Mouse (Mus musculus) heart, embryonic 10.5 days (tissue): ENCODE data around the gene Mgat2. TPM values are rescaled to one million over a fixed set of nuclear protein-coding genes. Genes with fewer than 3 reads are reported as not detected.

Experiments used
- microRNA-seq: library from miRNA; unstranded; fragments of <30 nt; microRNA quantifications from one replicate; pipeline ENCODE4, GENCODE M21; 2017
- polyA plus RNA-seq: library from polyadenylated mRNA; unstranded; fragments of >200 nt; fragmentation: Nextera tagmentation; extraction: Ambion mirVana; gene quantifications from 2 replicates; pipeline ENCODE4 v1.2.1, GENCODE M21; 2016

Gene Mgat2
- polyA plus RNA-seq, 1 experiment from 2014 or later, result 49.6 TPM

Small RNA genes within 50 kb of the gene (microRNA-seq; reads per million reads assigned to microRNA genes)
- gene Gm47287, result not detected
- not detected for gene Gm47295

Other genes with a start within 250 kb of the Mgat2 start
- 1,118 and 1,148 TPM in 2 replicates for gene Rps29, start 25.0 kb upstream of the Mgat2 start, polyA plus RNA-seq
- 20.0 and 24.3 TPM in 2 replicates for gene Lrr1, start 15.3 kb upstream of the Mgat2 start, polyA plus RNA-seq
- 572 and 611 TPM in 2 replicates for gene Rpl36al, start 74 bp upstream of the Mgat2 start, polyA plus RNA-seq
- gene Gm49383, start 12.9 kb downstream of the Mgat2 start, polyA plus RNA-seq, result 27.3 and 35.2 TPM in 2 replicates
- 9.3 and 13.0 TPM in 2 replicates for gene Dnaaf2, start 14.3 kb downstream of the Mgat2 start, polyA plus RNA-seq
- 24.3 and 29.5 TPM in 2 replicates for gene Gm49384, start 20.1 kb downstream of the Mgat2 start, polyA plus RNA-seq
- gene Pole2, start 44.0 kb downstream of the Mgat2 start, polyA plus RNA-seq, result 20.9 and 28.7 TPM in 2 replicates
- 3.5 and 7.3 TPM in 2 replicates for gene Klhdc1, start 57.0 kb downstream of the Mgat2 start, polyA plus RNA-seq
- gene Klhdc2, start 112.5 kb downstream of the Mgat2 start, polyA plus RNA-seq, result 142 and 162 TPM in 2 replicates
- 68.1 and 78.1 TPM in 2 replicates for gene Nemf, start 173.0 kb downstream of the Mgat2 start, polyA plus RNA-seq
- 37.1 and 50.4 TPM in 2 replicates for gene Arf6, start 188.0 kb downstream of the Mgat2 start, polyA plus RNA-seq
- gene Gm9887, start 188.3 kb downstream of the Mgat2 start, polyA plus RNA-seq, result 0.95 and 1.8 TPM in 2 replicates